Mouse (Mus musculus): ENCODE results near the gene Gm9903.

Gm9903 gene

GRCm38 (mm10) chr5:33629301-33629987 lies at the start of gene Gm9903, which contains the start of gene Fam53a:
Gene Gm9903, plus strand, starts transcription at chr5:33629925.
Gene Fam53a, minus strand, starts transcription at chr5:33629635.
- DNase-seq (ENCODE audit: low spot score in 2 of 2), result peak; percentile 98 to 100

GRCm38 (mm10) chr5:33580336-33580735 lies 49.4 kb upstream of the Gm9903 start:
- DNase-seq (ENCODE audit: low spot score in 2 of 2), result no peak

GRCm38 (mm10) chr5:33587498-33588058 lies 42.1 kb upstream of the Gm9903 start:
- no peak for DNase-seq (ENCODE audit: low spot score in 2 of 2)

- no peak for DNase-seq (ENCODE audit: low spot score in 2 of 2)
Observed at GRCm38 (mm10) chr5:33588066-33588465, 41.7 kb upstream of the Gm9903 start.

GRCm38 (mm10) chr5:33589221-33589888 lies 40.4 kb upstream of the Gm9903 start:
- peak in 1 of 2 experiments; percentile 61 for DNase-seq (ENCODE audit: low spot score in 2 of 2)

GRCm38 (mm10) chr5:33593620-33594019 lies 36.1 kb upstream of the Gm9903 start:
- no peak for DNase-seq (ENCODE audit: low spot score in 2 of 2)

- no peak for DNase-seq (ENCODE audit: low spot score in 2 of 2)
Observed at GRCm38 (mm10) chr5:33605314-33605713, 24.4 kb upstream of the Gm9903 start.

- DNase-seq (ENCODE audit: low spot score in 2 of 2), result no peak
Observed at GRCm38 (mm10) chr5:33606631-33607030, 23.1 kb upstream of the Gm9903 start.

GRCm38 (mm10) chr5:33607434-33607833 lies 22.3 kb upstream of the Gm9903 start:
- DNase-seq (ENCODE audit: low spot score in 2 of 2), result no peak

GRCm38 (mm10) chr5:33609226-33609625 lies 20.5 kb upstream of the Gm9903 start:
- no peak for DNase-seq (ENCODE audit: low spot score in 2 of 2)

- DNase-seq (ENCODE audit: low spot score in 2 of 2), result no peak
Observed at GRCm38 (mm10) chr5:33611795-33612194, 17.9 kb upstream of the Gm9903 start.

GRCm38 (mm10) chr5:33614391-33614790 lies 15.3 kb upstream of the Gm9903 start:
- DNase-seq (ENCODE audit: low spot score in 2 of 2), result no peak

GRCm38 (mm10) chr5:33622671-33623070 lies 7.1 kb upstream of the Gm9903 start:
- no peak for DNase-seq (ENCODE audit: low spot score in 2 of 2)

GRCm38 (mm10) chr5:33623766-33624165 lies 6.0 kb upstream of the Gm9903 start:
- DNase-seq (ENCODE audit: low spot score in 2 of 2), result no peak

GRCm38 (mm10) chr5:33627968-33628367 lies 1.8 kb upstream of the Gm9903 start:
- DNase-seq (ENCODE audit: low spot score in 2 of 2), result no peak

- no peak for DNase-seq (ENCODE audit: low spot score in 2 of 2)
Observed at GRCm38 (mm10) chr5:33628820-33629300, 865 bp upstream of the Gm9903 start.

- peak in 1 of 2 experiments; percentile 44 for DNase-seq (ENCODE audit: low spot score in 2 of 2)
Observed at GRCm38 (mm10) chr5:33630061-33630460, 336 bp downstream of the Gm9903 start.

- DNase-seq (ENCODE audit: low spot score in 2 of 2), result no peak
Observed at GRCm38 (mm10) chr5:33630615-33631014, 890 bp downstream of the Gm9903 start.

GRCm38 (mm10) chr5:33632526-33632925 lies 2.8 kb downstream of the Gm9903 start:
- DNase-seq (ENCODE audit: low spot score in 2 of 2), result no peak

- no peak for DNase-seq (ENCODE audit: low spot score in 2 of 2)
Observed at GRCm38 (mm10) chr5:33635361-33635760, 5.6 kb downstream of the Gm9903 start.

GRCm38 (mm10) chr5:33637606-33638350 lies 8.1 kb downstream of the Gm9903 start:
- no peak for DNase-seq (ENCODE audit: low spot score in 2 of 2)

- DNase-seq (ENCODE audit: low spot score in 2 of 2), result no peak
Observed at GRCm38 (mm10) chr5:33638826-33639225, 9.1 kb downstream of the Gm9903 start.
